Mouse (Mus musculus) heart, embryonic 12.5 days (tissue): ENCODE data around the gene Card14. TPM values are rescaled to one million over a fixed set of nuclear protein-coding genes. Genes with fewer than 3 reads are reported as not detected.
A peak's percentile ranks its signal among the peaks of the same experiment; 100 is the strongest.

Experiments
- ATAC-seq: fragments of 200-750 bp; cut with Nextera tagmentation; 2 replicates; pipeline ENCODE4 v1.8.0; 2017; ENCODE audit warnings: moderate TSS enrichment, moderate library complexity; ENCODE audit not compliant: insufficient number of reproducible peaks, low FRiP score
- H3K27ac ChIP-seq: fragments of 300-500 bp; sonication (generic); 2 replicates; pipeline ENCODE4 v1.5.1; 2016; ENCODE audit warnings: mild to moderate bottlenecking, moderate library complexity; ENCODE audit not compliant: poor library complexity, severe bottlenecking
- H3K27me3 ChIP-seq: fragments of 300-500 bp; sonication (generic); replicated peaks from 2 replicates; pipeline ENCODE4 v1.6.1; 2016; ENCODE audit warnings: mild to moderate bottlenecking, moderate library complexity
- H3K36me3 ChIP-seq: fragments of 300-500 bp; sonication (generic); 2 replicates; pipeline ENCODE4 v1.6.1; 2016; ENCODE audit warnings: mild to moderate bottlenecking, moderate library complexity
- H3K4me1 ChIP-seq: fragments of 300-500 bp; sonication (generic); replicated peaks from 2 replicates; pipeline ENCODE4 v1.6.1; 2016; ENCODE audit warnings: mild to moderate bottlenecking
- H3K4me2 ChIP-seq: fragments of 300-500 bp; sonication (generic); 2 replicates; pipeline ENCODE4 v1.6.1; 2016; ENCODE audit warnings: mild to moderate bottlenecking, moderate library complexity
- H3K4me3 ChIP-seq: fragments of 300-500 bp; sonication (generic); 2 replicates; pipeline ENCODE4 v1.5.1; 2016; ENCODE audit warnings: mild to moderate bottlenecking
- H3K9ac ChIP-seq: fragments of 300-500 bp; sonication (generic); 2 replicates; pipeline ENCODE4 v1.6.1; 2016; ENCODE audit warnings: mild to moderate bottlenecking, moderate library complexity
- H3K9me3 ChIP-seq: fragments of 300-500 bp; sonication (generic); replicated peaks from 2 replicates; pipeline ENCODE4 v1.6.1; 2016; ENCODE audit warnings: mild to moderate bottlenecking, moderate library complexity
- WGBS: fragments of 180-500 bp; shearing (Covaris S2); methylation state at CpG from one replicate; pipeline ENCODE4 v1.1.7; 2016; 5-methylcytosine and 5-hydroxymethylcytosine counted together
- polyA plus RNA-seq: library from polyadenylated mRNA; unstranded; fragments of >200 nt; fragmentation: Nextera tagmentation; extraction: Ambion mirVana; gene quantifications from 2 replicates; pipeline ENCODE4 v1.2.1, GENCODE M21; 2016

Card14 gene
- polyA plus RNA-seq, 1 experiment from 2014 or later: 0.49 TPM

GRCm38 (mm10) chr11:119304904-119305712 is 2.5 kb upstream of the Card14 start:
- H3K4me3 ChIP-seq: no peak overlapping the region
- no peak overlapping the region for H3K4me2 ChIP-seq
- no peak for ATAC-seq
- WGBS: 41% methylated on average over 16 of the region's 16 CpGs
- no peaks in the 10 kb centered on the region for H3K9me3 ChIP-seq
- peaks cover 29% of the 10 kb centered on the region for H3K27me3 ChIP-seq
- peak overlapping the region; percentile 88; the same call in 1 of the 2 replicates for H3K27ac ChIP-seq
- no peaks in the 10 kb centered on the region for H3K36me3 ChIP-seq
- no peak overlapping the region for H3K9ac ChIP-seq
- peaks cover 28% of the 10 kb centered on the region for H3K4me1 ChIP-seq

- Histone ChIP-seq H3K4me2 (peak overlapping the region; percentile 29; the same call in 1 of the 2 replicates), H3K9ac (0 out of 2 replicates have a peak overlapping the region, but pooled peaks have one; percentile 24)
- WGBS: 48% methylated on average over 13 of the region's 13 CpGs
Observed at GRCm38 (mm10) chr11:119306762-119307657, 558 bp upstream of the Card14 start.

DNA sequence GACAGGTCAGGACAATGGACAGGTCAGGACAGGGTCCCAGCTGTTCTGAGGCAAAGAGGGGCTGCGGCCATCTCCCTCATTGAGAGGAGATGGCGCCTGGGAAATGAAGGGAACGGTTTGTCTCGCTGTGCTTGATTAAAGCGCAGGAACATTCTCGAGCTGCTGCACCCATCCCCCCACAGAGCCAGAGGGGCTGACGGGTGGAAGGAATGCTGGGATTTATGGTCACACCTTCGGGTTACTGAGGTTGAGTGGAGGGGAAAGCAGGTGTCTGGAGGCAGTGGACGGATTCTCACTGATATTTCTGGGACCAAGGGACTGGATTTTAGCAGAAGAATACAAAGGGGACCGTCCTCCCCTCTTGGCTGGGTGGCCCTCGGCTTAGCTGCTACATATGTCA is 348 bp downstream of the Card14 start:
- Histone ChIP-seq H3K36me3 (no peaks in the 10 kb centered on the region), H3K9me3 (no peaks in the 10 kb centered on the region), H3K27ac (peak overlapping the region; percentile 88), H3K4me2 (peak overlapping the region; percentile 24; the same call in 1 of the 2 replicates), H3K27me3 (peaks cover 40% of the 10 kb centered on the region), H3K4me3 (no peak overlapping the region), H3K4me1 (peaks cover 24% of the 10 kb centered on the region), H3K9ac (no peak overlapping the region)
- no peak for ATAC-seq
- 24% methylated on average over 11 of the region's 11 CpGs for WGBS

More at GRCm38 (mm10) chr11:119306762-119307657, 558 bp upstream of the Card14 start:
- H3K4me1 ChIP-seq: peaks cover 24% of the 10 kb centered on the region
- no peak overlapping the region for H3K4me3 ChIP-seq
- H3K9me3 ChIP-seq: no peaks in the 10 kb centered on the region
- H3K27me3 ChIP-seq: peaks cover 40% of the 10 kb centered on the region
- peak; percentile 22; the same call in 1 of the 2 replicates for ATAC-seq
- peak overlapping the region; percentile 88 for H3K27ac ChIP-seq
- no peaks in the 10 kb centered on the region for H3K36me3 ChIP-seq

DNA sequence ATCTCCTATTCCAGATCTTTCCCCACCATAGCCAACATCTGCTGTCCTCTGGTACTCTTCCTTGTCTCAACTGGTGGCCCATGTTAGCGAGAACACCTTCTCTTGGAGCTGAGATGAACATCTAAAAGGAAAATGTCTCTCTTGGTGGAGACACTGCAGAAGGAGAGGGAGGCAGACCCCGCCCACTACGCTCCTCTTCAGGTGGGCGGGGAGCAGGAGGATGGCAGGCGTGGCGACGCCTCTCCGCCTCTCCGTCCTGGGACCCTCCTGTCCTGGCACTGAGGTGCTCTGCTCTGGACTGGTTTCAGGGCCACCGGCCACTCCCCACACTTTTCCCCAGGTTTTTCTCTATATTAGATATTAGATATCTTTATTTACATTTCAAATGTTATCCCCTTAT is 3.1 kb downstream of the Card14 start:
- Histone ChIP-seq H3K27me3 (peaks cover 22% of the 10 kb centered on the region), H3K36me3 (no peaks in the 10 kb centered on the region), H3K9ac (no peak overlapping the region), H3K4me1 (peaks cover 23% of the 10 kb centered on the region), H3K4me3 (no peak overlapping the region), H3K4me2 (no peak overlapping the region), H3K9me3 (no peaks in the 10 kb centered on the region), H3K27ac (no peak overlapping the region)
- ATAC-seq: no peak
- 17% methylated on average over 10 of the region's 10 CpGs for WGBS

DNA sequence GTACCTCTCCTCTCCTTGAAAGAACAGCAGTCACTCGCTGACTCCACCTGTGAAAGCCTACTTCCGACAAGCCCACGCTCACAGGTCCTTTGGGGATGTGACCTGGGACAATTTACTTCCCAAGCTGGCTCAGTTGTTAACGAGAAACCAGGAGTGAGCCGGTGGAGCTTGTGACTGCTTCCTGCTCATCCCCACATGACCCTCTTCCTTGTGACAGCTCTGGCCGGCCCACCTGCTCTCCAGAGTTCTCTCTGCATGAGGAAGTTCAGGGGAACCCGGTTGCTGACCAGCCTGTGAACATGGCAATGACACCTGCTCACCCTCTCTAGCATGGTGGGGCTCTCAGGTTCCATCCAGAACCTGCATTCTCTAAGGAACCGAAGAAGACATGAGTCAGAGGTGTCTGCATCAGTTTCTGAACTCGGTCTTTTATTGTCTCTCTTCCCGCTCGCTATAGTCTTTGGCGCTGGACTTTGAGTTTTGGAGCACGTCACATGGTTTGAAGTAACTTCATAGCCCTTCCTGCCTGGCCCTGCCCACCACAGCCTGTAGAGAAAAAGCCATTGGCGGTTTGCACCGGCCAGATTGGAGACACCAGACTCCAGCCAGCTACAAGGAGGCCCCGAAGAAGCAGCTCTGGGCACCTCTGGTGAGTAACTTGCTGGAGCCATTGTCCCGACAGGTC is 6.8 kb downstream of the Card14 start:
- Histone ChIP-seq H3K36me3 (no peaks in the 10 kb centered on the region), H3K27ac (no peak overlapping the region), H3K4me1 (no peaks in the 10 kb centered on the region), H3K9ac (no peak overlapping the region), H3K4me3 (no peak overlapping the region), H3K27me3 (peaks cover 22% of the 10 kb centered on the region), H3K9me3 (no peaks in the 10 kb centered on the region), H3K4me2 (no peak overlapping the region)
- 68% methylated on average over 17 of the region's 17 CpGs for WGBS
- no peak for ATAC-seq

DNA sequence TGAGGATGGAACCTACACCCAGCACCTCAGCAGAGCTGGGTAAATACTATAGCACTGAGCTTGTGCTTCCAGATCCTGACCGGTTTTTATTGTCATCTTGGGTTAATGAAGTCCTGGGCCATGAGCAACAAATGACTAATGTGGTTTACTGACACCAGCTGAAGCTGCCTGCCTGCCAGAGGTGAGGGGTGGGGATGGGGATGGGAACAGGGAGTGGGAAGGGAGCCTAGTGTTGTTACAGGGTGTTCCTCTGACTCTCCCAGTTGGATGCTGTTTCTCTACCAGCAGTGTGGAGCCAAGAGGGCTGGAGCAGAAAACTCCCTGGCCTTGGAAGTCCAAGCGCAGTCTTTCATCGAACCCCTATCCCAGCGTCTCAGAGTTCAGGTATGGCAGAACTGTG is 9.2 kb downstream of the Card14 start:
- Histone ChIP-seq H3K9ac (no peak overlapping the region), H3K27ac (no peak overlapping the region), H3K27me3 (peaks cover 6% of the 10 kb centered on the region; the same call in 1 of the 2 replicates), H3K4me1 (no peaks in the 10 kb centered on the region), H3K36me3 (no peaks in the 10 kb centered on the region), H3K4me3 (no peak overlapping the region), H3K4me2 (no peak overlapping the region), H3K9me3 (no peaks in the 10 kb centered on the region)
- no peak for ATAC-seq
- WGBS: 82% methylated on average over 4 of the region's 4 CpGs

- H3K9ac ChIP-seq: no peak overlapping the region
- peaks cover 5% of the 10 kb centered on the region; the same call in 1 of the 2 replicates for H3K9me3 ChIP-seq
- ATAC-seq: no peak
- no peaks in the 10 kb centered on the region for H3K36me3 ChIP-seq
- WGBS: 72% methylated on average over 13 of the region's 13 CpGs
- no peaks in the 10 kb centered on the region for H3K4me1 ChIP-seq
- H3K27me3 ChIP-seq: peaks cover 18% of the 10 kb centered on the region
- H3K27ac ChIP-seq: no peak overlapping the region
- H3K4me3 ChIP-seq: no peak overlapping the region
- H3K4me2 ChIP-seq: no peak overlapping the region
Observed at GRCm38 (mm10) chr11:119322521-119322920, 15.0 kb downstream of the Card14 start.

DNA sequence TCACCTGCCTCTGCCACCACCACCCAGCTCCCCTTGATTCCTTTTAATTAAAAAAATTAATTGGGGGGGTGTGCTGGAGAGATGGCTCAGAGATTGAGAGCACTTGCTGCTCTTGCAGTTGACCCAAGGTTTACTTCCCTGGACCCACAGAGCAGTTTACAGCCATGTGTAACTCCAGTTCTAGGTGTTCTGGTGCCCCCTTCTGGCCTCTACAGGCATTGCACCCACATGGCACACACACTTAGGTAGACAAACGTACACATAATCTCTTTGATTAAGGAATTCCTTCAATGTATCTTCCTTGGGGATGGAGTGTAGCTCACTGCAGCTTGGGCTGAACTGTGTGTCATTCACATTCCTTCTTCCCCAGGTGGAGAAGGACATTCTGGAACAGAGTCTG is 17.5 kb downstream of the Card14 start:
- Histone ChIP-seq H3K4me3 (no peak overlapping the region), H3K9ac (no peak overlapping the region), H3K9me3 (peaks cover 5% of the 10 kb centered on the region; the same call in 1 of the 2 replicates), H3K27me3 (peaks cover 29% of the 10 kb centered on the region), H3K4me2 (no peak overlapping the region), H3K27ac (no peak overlapping the region), H3K4me1 (no peaks in the 10 kb centered on the region), H3K36me3 (no peaks in the 10 kb centered on the region)
- ATAC-seq: no peak
- WGBS: 60% methylated on average over 1 of the region's 1 CpGs

- peaks cover 44% of the 10 kb centered on the region for H3K27me3 ChIP-seq
- no peak overlapping the region for H3K9ac ChIP-seq
- no peak overlapping the region for H3K4me2 ChIP-seq
- H3K9me3 ChIP-seq: no peaks in the 10 kb centered on the region
- H3K4me1 ChIP-seq: no peaks in the 10 kb centered on the region
- no peak overlapping the region for H3K27ac ChIP-seq
- no peak for ATAC-seq
- H3K36me3 ChIP-seq: no peaks in the 10 kb centered on the region
- no peak overlapping the region for H3K4me3 ChIP-seq
- 58% methylated on average over 4 of the region's 4 CpGs for WGBS
Observed at GRCm38 (mm10) chr11:119330592-119330991, 23.0 kb downstream of the Card14 start.

DNA sequence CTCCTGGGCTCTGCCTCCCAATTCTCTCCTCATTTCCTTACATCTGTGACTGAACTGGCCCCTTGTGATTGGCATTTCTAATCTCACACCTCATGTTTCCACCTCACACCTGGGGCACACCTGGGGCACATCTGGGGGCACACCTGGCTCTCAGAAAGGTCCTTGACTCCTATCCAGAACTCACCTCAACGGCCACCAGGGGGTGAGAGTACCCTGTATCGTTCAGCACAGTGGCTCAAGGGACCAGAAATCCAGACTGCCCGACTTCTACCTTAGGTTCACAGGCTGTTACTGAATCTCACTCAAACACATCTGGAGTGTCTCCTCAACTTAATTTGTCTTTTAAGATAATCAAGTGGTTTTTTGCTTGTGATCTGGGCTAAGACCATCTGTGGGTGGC is 24.4 kb downstream of the Card14 start:
- no peak overlapping the region for H3K27ac ChIP-seq
- no peak overlapping the region for H3K4me2 ChIP-seq
- no peaks in the 10 kb centered on the region for H3K36me3 ChIP-seq
- H3K9me3 ChIP-seq: no peaks in the 10 kb centered on the region
- 44% methylated on average over 3 of the region's 3 CpGs for WGBS
- no peak overlapping the region for H3K9ac ChIP-seq
- H3K27me3 ChIP-seq: peaks cover 51% of the 10 kb centered on the region
- ATAC-seq: no peak
- H3K4me1 ChIP-seq: no peaks in the 10 kb centered on the region
- no peak overlapping the region for H3K4me3 ChIP-seq
